Mouse (Mus musculus) erythroblast, embryonic 14.5 days (primary cell): ENCODE data around the gene Rtp4.

Source experiments
- GATA1 ChIP-seq: IDR thresholded peaks from 2 replicates; pipeline ENCODE4 v1.6.1; 2012; ENCODE audit warnings: low read length, inconsistent platforms, mixed read lengths
- TAL1 ChIP-seq: IDR thresholded peaks from 3 replicates; pipeline ENCODE4 v1.6.1; 2012; ENCODE audit warnings: low read length, inconsistent platforms, mixed read lengths

DNA sequence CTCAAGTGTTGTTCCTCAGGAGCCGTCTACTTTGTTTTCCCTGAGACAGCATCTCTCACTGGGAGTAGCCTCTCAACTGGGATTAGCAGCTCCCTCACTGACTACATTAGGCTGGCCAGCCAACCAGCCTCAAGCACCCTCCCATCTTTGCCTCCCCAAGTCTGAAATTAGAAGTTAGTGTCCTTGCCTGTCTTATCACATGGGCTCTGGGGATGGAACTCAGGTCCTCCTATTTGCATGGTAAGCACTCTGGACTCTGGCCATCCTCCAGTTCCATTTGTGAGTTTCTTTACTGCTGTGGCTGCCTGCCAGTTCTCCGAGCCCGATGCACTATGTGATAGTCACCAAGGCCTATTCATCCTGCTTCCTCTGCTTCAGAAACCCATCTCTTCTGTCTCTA is 4.3 kb upstream of the Rtp4 start:
- no peak for TF ChIP-seq GATA1
- no peak for TF ChIP-seq TAL1
